Mouse (Mus musculus) cerebellum, postnatal 36 days (tissue): Measurements from ENCODE around the gene Akain1.

ENCODE experiments used
- DNase-seq, 2 experiments: peaks; one replicate each; pipeline ENCODE4 v3.0.0; 2021 to 2022; ENCODE audit warnings: mixed read lengths in 2 of 2

The Akain1 gene

DNA sequence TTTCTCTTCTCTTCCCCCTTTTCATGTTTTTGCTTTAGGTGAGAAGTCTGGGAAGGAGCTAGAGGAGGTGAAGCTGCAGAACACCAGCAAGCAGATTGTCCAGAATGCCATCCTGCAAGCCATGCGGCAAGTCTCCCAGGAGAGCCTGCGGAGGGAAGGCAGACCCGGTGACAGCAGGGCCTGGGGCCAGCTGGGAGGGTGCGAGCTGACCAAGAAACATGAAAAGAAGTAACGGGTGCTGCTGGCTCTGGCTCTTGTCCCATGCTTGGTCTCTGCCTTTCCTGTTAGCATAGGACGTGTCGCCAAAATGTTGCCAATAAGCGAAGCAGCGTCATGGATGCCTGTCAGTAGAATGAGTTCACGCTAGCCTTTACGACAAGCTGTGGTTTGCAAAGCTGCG, 48.0 kb downstream of the Akain1 start:
- DNase-seq = no peak

DNA sequence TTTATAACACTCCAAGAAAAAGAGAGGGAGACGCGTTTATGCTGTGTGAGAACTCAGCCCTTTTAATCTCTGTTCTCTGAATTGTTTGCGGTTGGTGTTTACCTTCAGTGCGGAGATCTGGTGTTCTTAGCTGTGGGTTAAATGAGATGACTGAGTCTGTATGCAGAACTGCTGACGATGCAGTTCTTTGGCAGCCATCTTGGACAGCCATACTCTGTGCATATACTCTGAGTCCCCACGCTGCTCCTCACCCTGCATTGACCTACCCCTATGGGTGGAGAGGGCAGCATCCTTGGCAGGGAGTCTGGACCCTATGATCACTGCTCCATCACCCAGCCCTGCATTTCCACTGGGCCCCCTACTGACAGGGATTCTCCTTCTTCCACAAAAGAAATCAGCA, 48.8 kb downstream of the Akain1 start:
- no peak for DNase-seq

DNA sequence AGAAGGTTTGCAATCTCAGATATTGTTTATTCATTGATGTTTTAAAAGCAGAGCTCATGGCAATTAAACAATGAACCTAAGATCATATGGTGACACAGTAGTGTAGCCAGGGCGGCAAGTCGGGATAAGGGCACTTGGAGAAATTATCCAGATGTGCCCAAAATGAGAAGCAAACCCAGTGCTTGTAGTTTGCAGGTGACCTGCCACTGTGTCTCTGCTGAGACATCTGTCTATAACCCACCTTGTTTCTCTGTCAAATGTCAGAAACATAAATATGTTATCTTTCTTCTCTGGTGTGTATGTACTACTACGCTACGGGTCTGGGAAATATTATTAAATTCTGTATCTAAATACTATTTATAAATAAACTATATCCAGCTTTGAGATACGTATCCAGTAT, 49.7 kb downstream of the Akain1 start:
- DNase-seq = no peak

DNA sequence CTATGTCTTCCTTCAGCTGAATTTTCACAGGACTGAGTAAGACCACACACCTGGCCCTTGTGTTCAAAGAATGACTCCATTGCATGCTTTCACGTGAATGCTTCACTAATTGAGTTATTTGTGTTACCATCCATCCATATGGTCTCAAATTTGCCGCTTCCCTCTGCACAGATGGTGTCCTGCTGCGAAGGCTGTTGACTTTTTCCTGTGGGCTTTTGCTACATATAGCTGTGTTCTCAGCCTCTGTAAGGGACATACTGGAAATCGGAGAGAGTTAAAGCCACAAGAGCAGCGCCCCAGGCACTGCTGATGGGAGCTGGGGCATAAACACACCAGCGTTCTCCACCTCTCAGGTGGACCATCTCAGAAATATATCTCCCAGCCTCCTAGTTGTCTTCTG, 53.2 kb downstream of the Akain1 start:
- peak; percentile 24 to 30 for DNase-seq

DNA sequence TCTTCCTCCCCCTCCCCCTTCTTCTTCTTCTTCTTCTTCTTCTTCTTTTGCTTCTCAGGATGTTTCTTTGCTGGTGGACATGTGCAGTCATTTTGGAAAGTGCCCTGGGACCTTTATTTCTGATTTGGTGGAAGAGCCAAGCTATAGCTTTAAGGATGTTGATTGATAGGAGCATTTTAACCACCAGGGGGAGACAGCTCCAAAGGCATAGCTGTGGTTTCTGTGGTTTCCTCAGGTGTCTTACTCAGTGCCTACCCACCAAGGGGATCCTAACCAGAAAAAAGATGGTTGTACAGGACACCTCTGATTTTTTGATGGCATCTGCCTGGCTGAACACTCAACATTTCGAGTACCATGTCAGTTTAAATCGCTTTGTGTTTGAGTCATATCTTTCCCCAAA, 56.4 kb downstream of the Akain1 start:
- no peak for DNase-seq

DNA sequence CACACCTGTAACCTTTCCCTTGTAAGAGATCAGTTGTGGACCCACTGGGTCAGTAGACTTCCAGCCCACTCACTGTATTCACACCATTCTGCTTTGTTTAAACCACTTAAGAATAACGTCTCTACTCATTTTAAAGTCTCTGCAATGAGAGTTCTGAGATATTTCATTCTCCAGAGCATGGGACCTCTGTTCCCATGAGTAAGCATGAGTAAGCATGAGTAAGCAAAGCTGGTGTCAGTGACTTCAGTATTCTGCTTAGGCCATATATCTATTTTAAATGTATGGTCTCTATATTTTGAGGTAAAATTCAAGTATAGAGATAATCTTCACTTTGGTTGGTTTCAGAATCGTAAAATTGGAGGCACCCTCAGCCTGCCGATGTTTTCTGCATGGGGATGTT, 57.0 kb downstream of the Akain1 start:
- no peak for DNase-seq

DNA sequence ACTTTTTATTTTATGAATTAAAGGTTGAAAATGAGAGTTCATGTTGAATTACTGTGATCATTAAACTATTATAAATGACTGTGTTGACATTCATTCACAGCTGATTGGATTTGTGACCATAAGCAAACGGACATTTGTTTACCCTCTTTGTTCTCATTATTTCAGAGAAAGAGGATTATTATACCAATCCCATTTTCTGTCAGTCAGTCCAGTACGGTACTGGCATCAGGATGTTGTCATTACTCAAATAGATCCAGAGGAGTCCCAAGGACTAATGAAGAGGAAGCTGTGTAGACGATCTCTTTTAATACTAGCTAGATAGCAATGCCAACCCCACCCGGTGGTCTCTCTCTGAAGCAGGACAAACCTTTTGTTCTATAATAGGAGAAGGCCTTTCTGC, 58.2 kb downstream of the Akain1 start:
- no peak for DNase-seq

DNA sequence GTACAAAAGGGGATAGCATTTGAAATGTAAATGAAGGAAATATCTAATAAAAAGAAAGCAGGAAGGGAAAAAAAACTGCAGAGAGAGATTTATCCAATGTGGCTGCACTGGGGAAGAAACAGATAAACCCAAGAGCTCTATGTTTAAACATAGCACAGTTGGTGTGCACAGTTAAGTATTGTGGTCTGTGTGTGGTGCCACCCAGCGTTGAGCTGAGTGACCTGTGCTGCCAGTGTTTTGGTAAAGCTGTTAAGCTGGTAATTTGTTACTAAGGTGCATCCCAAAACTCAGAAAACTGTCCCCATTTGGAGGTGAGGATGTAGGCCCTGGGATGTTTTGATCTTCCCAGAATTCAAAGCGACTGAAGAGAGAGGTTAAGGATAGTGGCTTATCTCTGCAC, 59.8 kb downstream of the Akain1 start:
- DNase-seq = no peak

DNA sequence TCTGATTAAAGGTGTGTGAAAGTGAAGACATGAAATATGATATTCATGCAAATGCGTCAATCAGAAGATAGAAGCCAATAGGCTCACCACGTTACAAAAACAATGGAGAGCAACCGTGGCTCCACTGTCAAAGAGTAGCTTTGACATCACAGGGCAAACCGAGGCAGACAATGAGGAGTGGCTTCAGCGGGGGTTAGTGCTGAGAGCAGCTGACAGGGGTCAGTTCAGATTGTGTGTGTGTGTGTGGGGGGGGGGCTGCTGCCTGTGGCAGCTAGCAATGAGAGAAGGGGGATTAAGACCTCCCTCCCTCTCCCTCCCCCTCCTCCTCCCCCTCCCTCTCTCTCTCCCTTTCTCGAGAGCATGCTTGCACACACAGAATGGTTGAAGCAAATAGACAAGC, 60.3 kb downstream of the Akain1 start:
- DNase-seq = no peak

DNA sequence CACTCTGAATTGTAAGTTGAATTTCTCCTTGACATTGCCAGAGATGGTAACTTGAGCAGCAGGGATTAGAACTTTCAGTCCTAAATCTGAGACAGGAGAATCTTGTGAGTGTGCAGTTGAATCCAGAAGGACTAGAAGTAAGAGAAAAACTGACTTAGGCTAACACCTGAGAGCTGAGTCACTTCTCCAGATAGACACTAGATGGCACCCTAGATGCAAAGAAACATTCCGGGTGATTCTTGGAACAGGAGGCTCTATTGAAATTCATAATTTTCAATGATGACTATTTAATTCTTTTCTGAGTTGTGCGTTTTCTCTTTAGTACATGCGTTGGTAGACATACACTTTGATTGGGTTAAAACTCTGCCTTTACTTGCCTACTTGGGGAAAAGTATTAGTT, 66.9 kb downstream of the Akain1 start:
- DNase-seq = peak in 1 of 2 experiments; percentile 21

DNA sequence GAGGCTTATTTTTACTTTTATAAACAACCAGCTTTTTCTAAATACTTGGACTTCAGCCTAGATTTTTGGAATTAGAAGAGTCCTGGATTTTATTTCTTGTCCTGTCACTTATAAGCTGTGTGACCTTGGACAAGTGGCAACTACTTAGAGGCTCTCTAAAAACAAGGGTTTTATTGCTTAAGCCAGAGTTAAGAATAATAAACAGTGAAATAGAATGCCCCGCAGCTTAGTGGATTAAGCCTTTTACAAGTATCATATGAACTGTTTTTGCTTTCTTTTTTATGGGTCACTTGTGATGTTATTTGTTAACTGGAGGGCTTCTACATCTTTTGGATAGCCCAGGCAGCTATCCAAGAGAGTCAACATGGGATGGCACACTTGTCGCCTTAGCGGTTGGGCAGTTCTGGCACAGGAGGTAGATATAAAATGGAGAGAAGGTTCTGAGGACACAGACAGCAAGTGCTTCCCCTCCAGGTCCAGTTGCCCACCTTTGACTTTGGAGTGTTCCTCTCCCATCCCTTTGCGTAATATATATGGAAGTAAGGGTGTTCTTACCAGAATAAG, 77.3 kb downstream of the Akain1 start:
- DNase-seq = no peak

DNA sequence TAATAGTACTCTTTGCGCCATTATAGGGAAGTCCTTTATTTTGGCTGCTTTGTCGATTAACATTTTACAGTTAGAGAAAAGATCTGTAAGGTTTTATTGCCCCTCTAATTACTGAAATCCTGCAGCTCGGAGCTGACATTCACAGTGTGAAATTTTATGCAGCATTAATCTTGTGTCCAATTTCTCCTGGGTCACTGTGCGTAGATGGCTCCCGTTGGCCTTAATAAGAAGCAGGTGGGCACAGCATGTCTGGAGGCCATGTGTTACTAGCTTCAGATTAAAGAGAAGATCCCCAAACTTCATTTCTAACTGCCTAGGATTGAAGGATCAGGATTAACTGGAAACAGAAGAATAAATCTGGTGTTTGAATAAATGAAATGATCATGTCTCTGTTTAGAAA, 92.3 kb downstream of the Akain1 start:
- DNase-seq = no peak
